Mouse (Mus musculus) cerebellum, adult (tissue): ENCODE results near the gene Bfar.
A peak's percentile ranks its signal among the peaks of the same experiment; 100 is the strongest.
"Not testable (repeated sequence)": the region's sequence is repeated elsewhere in the genome, so short reads cannot be mapped to it uniquely, and the experiment has no call there.

Experiments used
- ATAC-seq: cut with Nextera tagmentation; 2 replicates; pipeline ENCODE4 v1.9.2; 2017; ENCODE audit warnings: mild to moderate bottlenecking, moderate library complexity, mixed read lengths; ENCODE audit not compliant: insufficient number of reproducible peaks, low FRiP score, low TSS enrichment

Bfar gene

GRCm38 (mm10) chr16:13716821-13717553 is 45.3 kb downstream of the Bfar start:
- no peak for ATAC-seq

- no peak for ATAC-seq
These were observed 51.3 kb downstream of the Bfar start for GRCm38 (mm10) chr16:13722937-13723336.

GRCm38 (mm10) chr16:13727811-13728335 is 56.2 kb downstream of the Bfar start:
- no peak for ATAC-seq

GRCm38 (mm10) chr16:13729428-13729827 is 57.8 kb downstream of the Bfar start:
- no peak for ATAC-seq

GRCm38 (mm10) chr16:13730285-13731255 is 58.9 kb downstream of the Bfar start, which contains the start of gene Pla2g10:
Gene Pla2g10, minus strand, starts transcription at chr16:13730983.
- ATAC-seq, result no peak

- no peak for ATAC-seq
These were observed 61.1 kb downstream of the Bfar start for GRCm38 (mm10) chr16:13732786-13733185.

- ATAC-seq, result peak; percentile 45; the same call in 1 of the 2 replicates
These were observed 62.0 kb downstream of the Bfar start for GRCm38 (mm10) chr16:13733518-13734137.

- no peak for ATAC-seq
These were observed 64.3 kb downstream of the Bfar start for GRCm38 (mm10) chr16:13735977-13736376.

GRCm38 (mm10) chr16:13739044-13739443 is 67.4 kb downstream of the Bfar start:
- ATAC-seq, result not testable (repeated sequence)

- ATAC-seq, result no peak
These were observed 69.2 kb downstream of the Bfar start for GRCm38 (mm10) chr16:13740844-13741243.

GRCm38 (mm10) chr16:13747708-13748107 is 76.0 kb downstream of the Bfar start:
- ATAC-seq, result no peak

GRCm38 (mm10) chr16:13748124-13748523 is 76.5 kb downstream of the Bfar start:
- ATAC-seq, result no peak

GRCm38 (mm10) chr16:13748813-13749212 is 77.2 kb downstream of the Bfar start:
- not testable (repeated sequence) for ATAC-seq

GRCm38 (mm10) chr16:13749306-13749705 is 77.6 kb downstream of the Bfar start:
- ATAC-seq, result no peak

- ATAC-seq, result no peak
These were observed 78.3 kb downstream of the Bfar start for GRCm38 (mm10) chr16:13749981-13750380.

- no peak for ATAC-seq
These were observed 79.0 kb downstream of the Bfar start for GRCm38 (mm10) chr16:13750626-13751025.
